Mouse (Mus musculus): Measurements from ENCODE around the gene Oaf. TPM values are rescaled to one million over a fixed set of nuclear protein-coding genes. Genes with fewer than 3 reads are reported as not detected.

Gene Oaf
- polyA plus RNA-seq, 1 experiment from 2014 or later, result 56.8 TPM

DNA sequence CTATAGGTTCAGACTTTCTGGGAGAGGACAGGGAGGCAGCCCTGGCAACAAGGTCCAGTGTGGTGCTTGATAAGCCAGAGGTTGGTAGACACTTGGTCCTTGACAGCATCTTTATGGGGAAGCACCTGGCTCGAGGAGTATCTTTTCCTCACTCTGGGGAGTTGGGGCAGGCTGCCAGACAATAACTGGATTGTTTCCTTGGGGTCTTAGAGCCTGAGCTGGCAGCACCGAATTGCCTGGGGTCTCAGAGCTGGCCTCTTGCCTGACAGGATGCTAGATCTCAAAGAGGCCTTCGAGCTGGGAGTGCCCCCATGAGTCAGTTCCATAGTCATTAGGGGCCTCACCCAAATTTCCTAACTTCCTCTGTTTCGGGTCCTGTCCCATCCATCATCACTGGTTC is 1.6 kb upstream of the Oaf start:
- Histone ChIP-seq H3K9ac (no peak overlapping the region), H3K4me2 (replicated peaks) (no peak overlapping the region), H3K27me3 (replicated peaks) (no peaks in the 10 kb centered on the region), H3K27ac (no peak overlapping the region), H3K4me3 (replicated peaks) (no peak overlapping the region), H3K9me3 (no peaks in the 10 kb centered on the region), H3K4me1 (replicated peaks) (peaks cover 28% of the 10 kb centered on the region), H3K36me3 (no peaks in the 10 kb centered on the region)
- WGBS, result 48% methylated on average over 4 of the region's 4 CpGs
- no peak for ATAC-seq

DNA sequence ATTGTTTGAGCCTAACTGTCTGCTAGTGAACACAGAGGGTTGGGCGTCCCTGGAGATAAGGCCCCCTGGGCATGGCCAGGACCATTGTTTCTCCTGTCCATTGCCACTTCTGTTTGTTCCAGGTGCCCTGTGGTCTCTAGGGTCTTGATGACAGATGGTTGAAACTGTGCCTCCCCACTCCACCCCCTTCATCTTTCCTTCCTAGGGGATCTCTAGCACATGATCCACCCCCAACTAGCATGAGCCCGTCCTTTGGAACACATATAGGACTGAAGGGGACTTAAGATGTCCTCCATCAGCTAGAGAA is 836 bp upstream of the Oaf start:
- Histone ChIP-seq H3K4me2 (replicated peaks) (peak overlapping the region; percentile 58; the same call in 1 of the 2 replicates), H3K27ac (peak overlapping the region; percentile 94), H3K4me3 (replicated peaks) (no peak overlapping the region; the same call in 1 of the 2 replicates), H3K9me3 (no peaks in the 10 kb centered on the region), H3K36me3 (no peaks in the 10 kb centered on the region), H3K9ac (peak overlapping the region; percentile 89; the same call in 1 of the 2 replicates), H3K27me3 (replicated peaks) (no peaks in the 10 kb centered on the region), H3K4me1 (replicated peaks) (peaks cover 29% of the 10 kb centered on the region)
- no peak for ATAC-seq
- WGBS, result 35% methylated on average over 2 of the region's 2 CpGs

DNA sequence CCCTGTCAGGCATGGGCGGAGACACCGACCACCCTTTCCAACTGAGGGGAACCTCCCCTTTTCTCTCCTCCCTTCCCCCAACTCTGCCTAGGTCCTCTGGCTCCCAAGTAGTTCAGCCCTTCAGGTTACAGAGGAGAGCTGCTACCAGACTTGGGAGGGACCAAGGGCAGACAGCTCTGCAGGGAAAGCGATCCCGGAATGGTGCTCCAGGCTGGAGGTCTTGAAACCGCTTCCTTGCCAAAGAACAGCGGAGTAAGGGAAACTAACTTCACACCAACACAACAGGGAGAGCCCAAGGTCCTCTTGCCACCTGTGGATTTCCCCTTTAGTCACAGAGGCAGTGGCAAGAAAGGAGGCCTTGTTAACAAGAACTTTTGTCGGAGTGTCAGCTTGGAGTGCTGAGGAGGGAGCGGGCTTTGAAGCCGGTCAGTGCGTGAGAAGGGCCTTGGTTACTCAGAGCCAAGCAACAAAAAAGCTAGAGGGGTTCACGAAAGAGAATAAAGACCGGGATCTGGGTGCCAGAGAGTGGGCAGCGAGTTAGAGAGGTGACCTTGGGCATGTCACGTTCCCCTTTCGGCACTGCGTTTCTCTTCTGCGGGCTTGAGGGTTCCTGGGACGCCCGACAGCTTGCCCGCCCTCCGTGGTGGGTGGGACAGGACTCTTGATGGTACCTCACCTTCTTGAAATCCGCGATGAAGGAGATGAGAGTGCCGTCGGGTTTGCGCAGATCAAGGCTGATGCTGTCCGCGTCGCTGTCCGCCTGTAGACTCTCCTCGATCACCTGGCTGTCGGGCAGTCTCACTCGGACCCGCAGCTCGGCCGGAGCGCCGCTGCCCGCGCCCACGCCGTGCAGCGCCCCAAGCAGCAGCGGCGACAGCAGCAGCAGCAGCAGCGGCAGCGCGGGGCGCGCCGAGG is 823 bp downstream of the Oaf start:
- Histone ChIP-seq H3K4me1 (replicated peaks) (peaks cover 44% of the 10 kb centered on the region), H3K4me2 (replicated peaks) (peak overlapping the region; percentile 58), H3K9me3 (no peaks in the 10 kb centered on the region), H3K27ac (peak overlapping the region; percentile 94), H3K36me3 (no peaks in the 10 kb centered on the region), H3K9ac (peak overlapping the region; percentile 89), H3K4me3 (replicated peaks) (peak overlapping the region; percentile 84), H3K27me3 (replicated peaks) (no peaks in the 10 kb centered on the region)
- peak; percentile 32; the same call in 1 of the 2 replicates for ATAC-seq
- WGBS, result 1% methylated on average over 50 of the region's 51 CpGs

- WGBS, result 43% methylated on average over 2 of the region's 2 CpGs
- peak overlapping the region; percentile 58 for H3K4me2 ChIP-seq (replicated peaks)
- no peak for ATAC-seq
- peak overlapping the region; percentile 84 for H3K4me3 ChIP-seq (replicated peaks)
- H3K4me1 ChIP-seq (replicated peaks), result peaks cover 50% of the 10 kb centered on the region
- H3K9ac ChIP-seq, result peak overlapping the region; percentile 89; the same call in 1 of the 2 replicates
- no peaks in the 10 kb centered on the region for H3K36me3 ChIP-seq
- H3K9me3 ChIP-seq, result no peaks in the 10 kb centered on the region
- H3K27ac ChIP-seq, result 0 out of 2 replicates have a peak overlapping the region, but pooled peaks have one; percentile 94
- H3K27me3 ChIP-seq (replicated peaks), result no peaks in the 10 kb centered on the region
These were observed 1.5 kb downstream of the Oaf start for GRCm38 (mm10) chr9:43238167-43238566.

DNA sequence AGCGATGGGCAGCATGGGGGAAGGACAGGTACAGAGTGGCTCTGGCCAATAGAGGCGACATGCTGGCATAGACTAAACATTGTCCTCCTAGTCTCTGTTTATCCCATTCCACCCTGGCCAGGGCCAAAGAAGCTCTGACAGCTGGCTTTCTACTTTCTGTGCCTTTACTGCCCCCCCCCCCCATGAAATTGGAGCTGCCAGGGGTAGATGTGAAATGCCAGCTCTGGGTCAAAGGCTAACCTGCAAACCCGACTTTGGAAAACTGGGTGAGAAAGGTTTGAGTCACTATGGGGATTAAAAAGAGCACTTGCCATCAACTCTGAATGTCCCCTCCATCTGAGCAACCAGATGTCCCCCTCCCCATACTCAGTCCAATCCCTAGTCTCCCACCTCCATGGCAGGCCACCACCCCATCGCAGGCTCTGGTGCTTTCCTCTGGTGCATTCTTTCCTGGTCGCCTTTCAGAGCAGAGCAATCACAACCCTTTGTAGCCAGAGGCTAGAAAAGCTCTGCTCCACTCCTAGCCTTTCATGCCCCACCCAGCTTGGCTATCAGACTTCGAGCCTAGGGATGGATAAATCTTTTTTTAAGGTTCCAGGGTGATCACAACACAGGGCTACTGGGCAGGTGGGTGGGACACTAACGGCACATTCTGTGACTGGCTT is 2.5 kb downstream of the Oaf start:
- WGBS, result 37% methylated on average over 7 of the region's 7 CpGs
- peaks cover 55% of the 10 kb centered on the region for H3K4me1 ChIP-seq (replicated peaks)
- no peak overlapping the region for H3K27ac ChIP-seq

DNA sequence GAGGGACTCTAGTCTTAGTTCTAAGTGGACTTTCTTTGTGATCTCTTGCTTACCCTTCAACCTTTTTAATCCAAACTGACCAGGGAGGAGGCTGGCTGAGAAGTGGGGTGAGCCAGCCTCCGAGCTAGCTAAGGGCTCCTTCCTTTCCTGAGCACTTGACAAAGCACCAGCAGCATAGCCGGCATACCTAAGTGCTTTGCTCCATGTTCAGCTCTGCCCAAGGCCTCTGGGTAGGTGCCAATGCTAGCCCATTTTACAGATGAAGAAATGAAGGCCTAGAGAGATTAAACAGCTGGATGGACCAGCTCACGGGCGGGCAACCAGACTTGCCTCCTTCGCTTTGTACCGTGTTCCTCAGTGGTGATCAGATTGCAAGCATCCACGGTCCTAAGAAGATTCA is 3.1 kb downstream of the Oaf start:
- no peak overlapping the region for H3K4me3 ChIP-seq (replicated peaks)
- no peaks in the 10 kb centered on the region for H3K9me3 ChIP-seq
- H3K4me1 ChIP-seq (replicated peaks), result peaks cover 62% of the 10 kb centered on the region
- H3K27ac ChIP-seq, result no peak overlapping the region
- peak overlapping the region; percentile 58 for H3K4me2 ChIP-seq (replicated peaks)
- ATAC-seq, result no peak
- 78% methylated on average over 7 of the region's 7 CpGs for WGBS
- no peaks in the 10 kb centered on the region for H3K36me3 ChIP-seq
- no peak overlapping the region for H3K9ac ChIP-seq
- no peaks in the 10 kb centered on the region for H3K27me3 ChIP-seq (replicated peaks)

More for the DNA sequence above, 2.5 kb downstream of the Oaf start:
- peak overlapping the region; percentile 84 for H3K4me3 ChIP-seq (replicated peaks)
- H3K9me3 ChIP-seq, result no peaks in the 10 kb centered on the region
- H3K36me3 ChIP-seq, result no peaks in the 10 kb centered on the region
- peak overlapping the region; percentile 58 for H3K4me2 ChIP-seq (replicated peaks)
- no peak for ATAC-seq
- no peaks in the 10 kb centered on the region for H3K27me3 ChIP-seq (replicated peaks)
- peak overlapping the region; percentile 89; the same call in 1 of the 2 replicates for H3K9ac ChIP-seq

DNA sequence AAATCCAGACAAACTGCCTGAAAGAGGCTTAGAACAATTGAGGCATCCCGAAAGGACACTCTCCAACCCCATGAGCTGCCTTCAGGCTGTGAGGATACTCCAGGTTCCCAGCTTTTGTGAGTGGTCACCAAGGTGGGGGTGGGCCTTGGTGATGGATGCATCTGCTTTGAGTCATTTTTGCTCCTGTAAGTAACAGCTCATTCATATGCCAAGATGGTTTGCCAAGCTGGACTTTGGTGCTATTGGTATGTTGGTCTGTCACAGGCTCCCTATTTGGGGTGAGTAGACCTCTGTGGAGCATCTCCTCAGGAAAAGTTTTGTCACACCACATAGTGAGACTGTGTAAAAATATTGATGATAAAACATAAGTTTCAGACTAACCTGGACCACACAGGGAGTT is 3.6 kb downstream of the Oaf start:
- 81% methylated on average over 1 of the region's 1 CpGs for WGBS
- no peak overlapping the region for H3K4me2 ChIP-seq (replicated peaks)

GRCm38 (mm10) chr9:43235336-43235735 is 4.4 kb downstream of the Oaf start:
- Histone ChIP-seq H3K9ac (no peak overlapping the region), H3K27ac (no peak overlapping the region)

More for the DNA sequence above, 3.6 kb downstream of the Oaf start:
- H3K4me1 ChIP-seq (replicated peaks), result peaks cover 66% of the 10 kb centered on the region
- no peaks in the 10 kb centered on the region for H3K9me3 ChIP-seq
- no peak overlapping the region for H3K27ac ChIP-seq
- no peak overlapping the region for H3K9ac ChIP-seq
- H3K4me3 ChIP-seq (replicated peaks), result no peak overlapping the region
- no peak for ATAC-seq
- H3K36me3 ChIP-seq, result no peaks in the 10 kb centered on the region
- H3K27me3 ChIP-seq (replicated peaks), result no peaks in the 10 kb centered on the region

GRCm38 (mm10) chr9:43234496-43234895 is 5.2 kb downstream of the Oaf start:
- Histone ChIP-seq H3K36me3 (no peaks in the 10 kb centered on the region), H3K27ac (no peak overlapping the region), H3K4me1 (replicated peaks) (peaks cover 78% of the 10 kb centered on the region), H3K9me3 (no peaks in the 10 kb centered on the region), H3K4me3 (replicated peaks) (no peak overlapping the region), H3K4me2 (replicated peaks) (no peak overlapping the region), H3K9ac (no peak overlapping the region), H3K27me3 (replicated peaks) (no peaks in the 10 kb centered on the region)
- ATAC-seq, result no peak
- WGBS, result 45% methylated on average over 5 of the region's 5 CpGs

More at GRCm38 (mm10) chr9:43235336-43235735, 4.4 kb downstream of the Oaf start:
- WGBS, result 79% methylated on average over 6 of the region's 6 CpGs
- H3K4me1 ChIP-seq (replicated peaks), result peaks cover 70% of the 10 kb centered on the region
- no peak overlapping the region for H3K4me3 ChIP-seq (replicated peaks)
- no peaks in the 10 kb centered on the region for H3K9me3 ChIP-seq
- ATAC-seq, result no peak
- no peaks in the 10 kb centered on the region for H3K27me3 ChIP-seq (replicated peaks)
- no peaks in the 10 kb centered on the region for H3K36me3 ChIP-seq
- no peak overlapping the region for H3K4me2 ChIP-seq (replicated peaks)

GRCm38 (mm10) chr9:43233515-43233914 is 6.2 kb downstream of the Oaf start:
- H3K27ac ChIP-seq, result 0 out of 2 replicates have a peak overlapping the region, but pooled peaks have one; percentile 89
- no peaks in the 10 kb centered on the region for H3K9me3 ChIP-seq
- no peaks in the 10 kb centered on the region for H3K27me3 ChIP-seq (replicated peaks)
- H3K4me3 ChIP-seq (replicated peaks), result no peak overlapping the region
- no peak overlapping the region for H3K4me2 ChIP-seq (replicated peaks)
- no peaks in the 10 kb centered on the region for H3K36me3 ChIP-seq
- ATAC-seq, result no peak
- WGBS, result 89% methylated on average over 1 of the region's 1 CpGs
- no peak overlapping the region for H3K9ac ChIP-seq
- peaks cover 87% of the 10 kb centered on the region for H3K4me1 ChIP-seq (replicated peaks)

DNA sequence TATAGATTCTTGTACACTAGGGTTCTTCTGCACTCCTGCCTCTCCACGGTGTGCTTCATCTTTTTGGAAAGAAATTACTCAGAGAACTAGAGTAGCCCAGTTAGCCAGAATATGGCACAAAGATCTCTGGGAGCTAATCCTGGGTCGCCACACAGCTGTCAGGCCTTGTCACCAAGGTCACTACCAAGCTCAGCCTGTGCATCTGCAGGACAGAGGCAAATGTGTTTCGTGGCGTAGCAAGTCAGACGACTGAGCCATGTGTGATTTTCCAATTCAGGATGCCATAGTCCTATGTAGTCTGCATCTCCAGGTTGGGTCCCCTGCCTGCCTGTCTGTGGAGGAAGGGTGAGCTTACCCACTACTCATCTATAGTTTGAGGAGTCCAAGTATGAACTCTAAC is 6.7 kb downstream of the Oaf start:
- no peaks in the 10 kb centered on the region for H3K9me3 ChIP-seq
- H3K9ac ChIP-seq, result no peak overlapping the region
- ATAC-seq, result no peak
- peak overlapping the region; percentile 89 for H3K27ac ChIP-seq
- no peak overlapping the region for H3K4me3 ChIP-seq (replicated peaks)
- peaks cover 85% of the 10 kb centered on the region for H3K4me1 ChIP-seq (replicated peaks)
- no peaks in the 10 kb centered on the region for H3K27me3 ChIP-seq (replicated peaks)
- no peaks in the 10 kb centered on the region for H3K36me3 ChIP-seq
- H3K4me2 ChIP-seq (replicated peaks), result no peak overlapping the region
- 41% methylated on average over 5 of the region's 5 CpGs for whole genome bisulfite sequencing

GRCm38 (mm10) chr9:43232286-43232685 is 7.4 kb downstream of the Oaf start:
- H3K4me2 ChIP-seq (replicated peaks), result peak overlapping the region; percentile 45
- H3K9ac ChIP-seq, result no peak overlapping the region; the same call in 1 of the 2 replicates
- H3K9me3 ChIP-seq, result no peaks in the 10 kb centered on the region
- H3K36me3 ChIP-seq, result no peaks in the 10 kb centered on the region
- no peaks in the 10 kb centered on the region for H3K27me3 ChIP-seq (replicated peaks)
- H3K4me3 ChIP-seq (replicated peaks), result no peak overlapping the region
- peaks cover 81% of the 10 kb centered on the region for H3K4me1 ChIP-seq (replicated peaks)
- 9% methylated on average over 5 of the region's 5 CpGs for WGBS
- ATAC-seq, result peak; percentile 32
- H3K27ac ChIP-seq, result peak overlapping the region; percentile 89
